Mouse (Mus musculus): Measurements from ENCODE around the gene Lrrc8a.
A peak's percentile ranks its signal among the peaks of the same experiment; 100 is the strongest.

Lrrc8a gene

DNA sequence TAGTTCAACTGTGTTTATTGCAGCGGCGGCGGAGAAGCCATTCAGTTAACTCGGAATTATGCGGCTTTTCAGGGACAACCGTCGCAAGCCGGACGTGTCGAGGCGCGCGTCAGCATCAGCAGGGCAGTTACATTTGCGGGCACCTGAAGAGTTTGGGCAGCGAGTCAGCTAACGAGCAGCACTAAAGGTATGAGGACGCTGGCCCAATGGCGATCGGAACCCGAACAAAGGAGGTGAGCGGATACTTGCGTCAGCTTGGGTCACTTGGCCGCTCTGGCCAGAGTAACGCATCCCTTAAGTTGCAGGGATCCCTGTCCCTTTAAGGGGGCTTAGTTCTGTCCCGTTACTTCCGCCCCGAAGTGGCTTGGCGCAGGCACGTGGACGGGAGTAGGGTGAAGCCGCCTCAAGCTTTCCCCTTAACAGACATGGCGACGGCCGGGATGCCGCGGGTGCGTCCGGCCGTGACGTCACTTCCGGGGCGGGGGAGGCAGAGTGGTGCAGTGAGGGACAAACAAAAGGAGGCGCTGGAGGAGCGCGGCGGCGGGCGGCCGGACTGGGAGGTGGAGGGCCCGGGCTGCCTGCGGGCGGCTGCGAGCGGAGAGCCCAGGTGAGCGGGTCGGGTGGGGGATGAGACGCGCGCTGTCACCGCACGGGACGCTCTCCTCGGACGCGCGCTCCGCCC lies at the start of gene Lrrc8a:
TSS of gene Lrrc8a (plus strand) at position 517 of the 682 bp plus-strand sequence.
- DNase-seq (ENCODE audit: low read depth, low spot score): peak; percentile 99

DNA sequence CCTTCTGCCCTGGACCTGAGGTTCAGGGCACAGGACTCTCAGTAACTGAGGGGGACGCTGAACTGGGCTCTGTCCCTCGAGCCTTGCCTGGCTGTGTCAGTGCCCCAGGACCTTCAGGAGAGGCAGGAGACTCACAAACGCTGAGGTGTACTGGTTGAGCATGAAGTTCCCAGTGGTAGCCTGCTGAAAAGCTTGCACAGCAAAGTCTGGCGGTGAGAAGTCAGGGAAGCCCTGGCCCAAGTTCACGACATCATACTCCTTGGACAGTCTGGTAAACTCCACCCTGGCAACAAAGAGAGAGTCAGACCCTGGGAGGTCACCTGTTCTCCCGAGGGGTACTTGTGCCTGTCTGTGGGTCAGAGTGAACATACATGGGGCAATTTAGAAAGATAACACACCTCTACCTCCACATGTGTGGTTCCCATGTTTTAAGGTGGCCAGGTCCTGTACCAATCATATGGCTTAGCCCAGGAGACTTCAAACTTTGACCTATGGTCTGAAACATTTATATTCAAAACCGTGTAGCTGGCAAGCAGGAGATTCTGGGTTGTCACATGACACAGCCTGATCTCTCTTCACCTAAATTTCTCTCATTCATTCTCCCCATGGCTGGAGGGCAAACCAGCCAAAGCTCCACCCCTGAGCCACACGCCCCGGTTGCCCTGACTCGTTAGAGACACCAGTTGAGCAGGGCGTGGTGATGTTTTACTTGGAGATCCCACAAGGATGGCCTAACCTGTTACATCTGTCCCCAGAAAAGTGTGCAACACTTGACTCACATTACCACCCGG lies 45.5 kb upstream of the Lrrc8a start:
- no peak for DNase-seq (ENCODE audit: low read depth, low spot score)

DNA sequence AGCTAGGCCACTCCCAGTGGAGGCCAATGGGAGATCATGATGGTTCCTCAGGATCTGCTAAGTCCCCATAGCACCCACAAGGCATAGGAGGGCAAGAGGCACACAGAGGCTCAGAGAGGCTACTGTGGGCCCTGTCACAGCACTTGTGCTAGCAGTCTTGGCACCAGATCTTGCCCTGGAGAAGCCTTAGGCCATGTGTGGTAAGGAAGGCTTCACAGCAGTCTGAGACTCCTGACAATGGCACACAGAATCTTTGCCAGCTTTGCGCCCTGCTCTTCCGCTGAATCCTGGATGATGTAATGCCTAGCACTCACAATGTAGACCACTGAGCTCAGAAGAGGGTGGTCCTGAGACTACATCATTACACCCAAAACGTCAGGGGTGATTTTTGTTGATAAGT lies 42.9 kb upstream of the Lrrc8a start:
- DNase-seq (ENCODE audit: low read depth, low spot score): no peak

DNA sequence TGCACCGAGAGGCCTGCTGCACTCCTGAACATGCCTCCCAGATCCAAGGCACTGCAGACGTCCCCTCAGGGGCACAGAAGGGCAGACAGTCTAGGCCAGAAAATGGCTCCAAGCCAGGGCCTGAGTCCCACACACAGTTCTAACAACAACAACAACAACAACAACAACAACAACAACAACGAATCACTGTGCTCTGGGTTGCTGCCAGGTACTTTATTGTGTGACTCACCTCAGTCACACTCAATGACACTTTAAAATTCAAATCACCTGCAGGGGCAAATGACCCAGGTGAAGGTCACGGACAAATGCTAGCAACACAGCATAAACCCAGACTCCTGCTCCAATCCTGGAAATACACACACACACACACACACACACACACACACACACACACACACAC lies 39.5 kb upstream of the Lrrc8a start:
- DNase-seq (ENCODE audit: low read depth, low spot score): no peak

DNA sequence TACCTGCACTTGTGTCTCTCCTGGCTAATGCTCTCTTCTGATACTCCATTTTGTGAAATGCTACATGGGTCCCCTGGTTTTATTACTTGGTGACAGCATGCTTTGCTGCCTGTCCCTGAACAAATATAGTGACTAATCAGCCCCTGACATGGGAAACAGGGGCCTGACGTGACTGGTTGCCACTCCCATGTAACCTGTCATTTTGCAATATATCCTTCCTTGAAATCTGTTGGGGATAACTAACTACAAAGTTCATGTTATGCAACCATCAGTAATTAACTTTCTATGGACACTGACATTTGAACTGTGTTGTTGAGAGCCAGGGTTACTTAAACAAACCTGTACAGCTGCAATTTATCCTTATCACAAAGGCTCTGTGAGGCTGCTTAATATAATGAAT lies 37.5 kb upstream of the Lrrc8a start:
- no peak for DNase-seq (ENCODE audit: low read depth, low spot score)

DNA sequence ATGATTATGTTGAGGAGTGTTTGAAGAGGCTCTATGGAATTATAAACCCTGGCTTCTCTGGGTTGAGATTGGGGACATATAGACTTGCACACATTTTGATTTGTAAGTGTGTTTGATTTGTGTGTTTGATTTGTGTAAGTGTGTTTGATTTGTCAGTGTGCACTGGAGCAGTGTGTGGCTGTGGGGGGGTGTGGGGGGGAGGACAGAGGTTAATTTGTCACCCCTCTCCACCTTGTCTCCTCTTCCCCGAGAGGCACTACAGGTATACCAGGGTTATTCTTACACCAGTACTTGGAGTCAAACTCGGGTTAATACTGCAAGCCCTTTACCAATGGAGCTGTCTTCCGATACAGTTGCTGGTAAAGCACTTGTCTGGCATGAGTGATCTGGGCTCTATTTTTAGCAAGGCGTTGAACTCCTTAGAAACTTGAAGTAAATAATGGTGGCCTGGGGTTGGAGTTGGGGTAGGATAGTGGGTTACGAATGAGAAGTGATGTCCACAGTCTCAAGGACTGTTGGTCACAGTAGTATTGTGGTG lies 37.1 kb upstream of the Lrrc8a start:
- no peak for DNase-seq (ENCODE audit: low read depth, low spot score)

DNA sequence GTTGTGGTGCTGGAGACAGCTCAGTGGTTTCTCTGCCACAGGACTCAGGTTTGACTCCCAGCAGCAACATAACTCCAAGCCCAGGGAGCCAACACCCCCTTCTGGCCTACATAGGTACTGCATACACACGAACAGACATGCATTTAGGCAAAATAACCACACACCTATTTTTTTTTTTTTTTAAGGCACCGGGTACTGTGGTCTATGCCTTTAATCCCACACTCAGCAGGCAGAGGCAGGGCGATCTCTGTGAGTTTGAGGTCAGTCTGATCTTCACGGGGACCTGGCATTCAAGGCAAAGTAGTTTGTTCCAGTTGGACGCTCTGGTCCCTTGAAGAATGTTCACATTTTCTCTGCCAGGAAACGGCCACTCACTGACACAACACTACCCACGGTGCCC lies 34.1 kb upstream of the Lrrc8a start:
- DNase-seq (ENCODE audit: low read depth, low spot score): peak; percentile 77

DNA sequence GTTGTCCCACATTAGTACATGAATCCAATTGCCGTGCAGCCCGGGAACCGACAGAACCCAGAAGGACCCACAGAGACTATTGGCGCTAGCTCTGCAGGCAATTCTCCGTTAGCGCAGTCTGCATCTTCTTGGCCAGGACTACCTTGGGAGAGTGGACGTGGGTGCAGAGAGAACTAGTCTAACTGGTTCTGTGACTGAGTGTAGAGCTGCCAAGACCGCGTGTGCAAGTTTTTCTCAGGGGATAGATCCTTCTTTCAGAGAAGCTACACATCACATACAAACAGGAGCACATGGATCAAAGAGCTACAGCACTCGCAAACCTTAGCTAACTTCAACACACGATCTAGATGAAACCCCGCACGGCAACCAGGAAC lies 32.3 kb upstream of the Lrrc8a start:
- no peak for DNase-seq (ENCODE audit: low read depth, low spot score)

DNA sequence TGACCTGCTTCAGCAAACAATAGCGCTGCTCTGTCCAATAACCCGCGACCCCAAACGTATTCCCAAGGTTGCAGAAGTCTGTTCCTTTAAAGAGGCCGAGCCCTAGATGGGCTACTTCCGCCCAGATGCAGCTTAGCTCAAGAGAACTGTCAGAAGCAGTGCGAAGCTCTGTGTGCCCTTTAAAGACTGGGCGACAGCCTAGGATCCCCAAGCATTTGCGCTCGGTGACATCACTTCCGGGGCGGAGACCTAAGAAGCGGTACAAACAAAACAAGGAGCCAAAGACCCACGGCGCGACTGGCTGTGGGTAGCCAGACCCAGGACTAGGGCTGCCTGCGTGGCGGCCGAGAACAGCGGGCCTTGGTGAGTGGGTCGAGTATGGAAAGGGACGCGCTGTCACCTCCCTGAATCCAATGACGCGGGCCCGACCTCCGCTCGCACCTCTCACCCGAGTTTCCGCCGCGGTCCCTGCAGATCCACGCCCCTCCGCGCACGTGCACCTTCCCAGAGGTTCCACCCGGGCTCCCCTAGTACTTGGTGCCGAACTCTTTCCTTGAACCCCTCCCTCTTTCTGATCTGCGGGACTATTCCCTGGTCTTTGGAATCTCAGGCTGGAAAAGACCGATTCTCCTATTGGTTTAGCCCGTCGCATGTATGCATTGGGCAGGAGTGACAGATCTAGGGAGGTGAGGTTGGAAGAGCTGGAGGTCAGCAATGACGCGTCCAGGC lies 31.7 kb upstream of the Lrrc8a start, which contains the start of gene Kyat1:
TSS of gene Kyat1 (minus strand) at position 219 of the 729 bp plus-strand sequence.
- DNase-seq (ENCODE audit: low read depth, low spot score): peak; percentile 97

DNA sequence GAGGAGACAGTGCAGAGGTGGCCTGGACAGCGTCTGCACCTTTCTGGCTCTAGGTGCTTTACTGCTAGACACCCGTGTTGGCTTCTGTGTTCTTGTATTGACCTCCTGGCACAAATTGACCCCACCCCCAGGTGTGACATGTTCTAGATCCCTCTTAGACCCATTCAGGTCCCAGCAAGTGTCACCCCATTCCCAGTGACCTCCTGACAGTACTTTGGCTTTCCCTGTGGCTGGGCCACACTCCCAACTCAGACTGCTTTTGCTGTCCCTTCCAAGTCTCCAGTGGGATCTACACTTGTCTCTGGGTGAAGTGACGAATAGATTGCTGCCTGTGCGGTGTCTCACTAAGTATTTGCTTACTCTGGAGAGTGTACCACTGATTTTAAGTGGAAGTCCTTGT lies 30.1 kb upstream of the Lrrc8a start:
- no peak for DNase-seq (ENCODE audit: low read depth, low spot score)

DNA sequence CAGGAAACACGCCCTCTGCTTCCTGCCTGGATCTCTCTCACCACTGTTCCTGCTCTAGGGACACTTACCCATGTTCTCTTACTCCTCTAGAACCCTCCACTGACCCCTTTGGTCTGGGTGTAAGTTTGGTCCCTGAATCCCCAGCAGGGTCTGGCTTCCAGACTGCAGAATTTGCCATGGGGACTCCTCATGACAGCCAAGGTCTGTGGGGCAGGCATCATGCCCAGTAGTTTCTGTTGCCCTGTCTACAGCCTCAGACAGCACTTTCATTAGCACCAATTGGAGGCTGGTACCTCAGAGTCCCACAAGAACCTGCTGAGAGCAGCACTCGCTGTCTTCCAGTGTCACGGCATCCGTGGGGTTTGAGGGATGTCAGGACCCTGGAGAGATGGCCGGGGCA lies 29.6 kb upstream of the Lrrc8a start:
- no peak for DNase-seq (ENCODE audit: low read depth, low spot score)

DNA sequence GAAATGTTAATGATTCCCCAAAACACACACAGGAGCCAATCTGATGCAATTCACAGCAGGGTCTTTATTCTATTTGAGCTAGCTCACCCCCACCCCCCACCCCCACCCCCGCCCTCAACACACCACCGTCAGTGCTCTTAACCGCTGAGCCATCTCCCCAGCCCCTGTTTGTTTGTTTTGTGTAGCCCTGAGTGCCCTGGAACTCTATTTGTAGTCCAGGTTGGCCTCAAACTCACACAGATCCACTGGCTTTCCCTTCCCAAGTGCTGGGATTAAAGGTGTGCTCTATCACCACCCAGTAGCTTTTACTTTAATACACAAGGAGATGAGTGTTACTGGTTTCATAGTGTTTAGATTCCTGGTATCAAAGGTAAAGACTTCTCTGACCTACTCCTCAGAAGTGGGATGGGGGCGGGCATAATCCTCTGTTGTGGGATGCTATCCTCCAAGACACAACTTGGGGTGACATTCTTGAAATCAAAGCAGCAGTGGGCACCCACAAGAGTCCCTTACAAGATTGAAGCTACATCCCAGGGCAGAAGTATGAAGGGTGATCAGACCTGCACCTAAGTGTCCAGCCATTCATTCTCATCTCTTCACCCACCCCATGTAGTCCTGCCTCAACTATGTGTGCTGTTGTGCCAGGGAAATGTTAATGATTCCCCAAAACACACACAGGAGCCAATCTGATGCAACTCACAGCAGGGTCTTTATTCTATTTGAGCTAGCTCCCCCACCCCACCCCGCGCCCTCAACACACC lies 25.9 kb upstream of the Lrrc8a start:
- no peak for DNase-seq (ENCODE audit: low read depth, low spot score)

DNA sequence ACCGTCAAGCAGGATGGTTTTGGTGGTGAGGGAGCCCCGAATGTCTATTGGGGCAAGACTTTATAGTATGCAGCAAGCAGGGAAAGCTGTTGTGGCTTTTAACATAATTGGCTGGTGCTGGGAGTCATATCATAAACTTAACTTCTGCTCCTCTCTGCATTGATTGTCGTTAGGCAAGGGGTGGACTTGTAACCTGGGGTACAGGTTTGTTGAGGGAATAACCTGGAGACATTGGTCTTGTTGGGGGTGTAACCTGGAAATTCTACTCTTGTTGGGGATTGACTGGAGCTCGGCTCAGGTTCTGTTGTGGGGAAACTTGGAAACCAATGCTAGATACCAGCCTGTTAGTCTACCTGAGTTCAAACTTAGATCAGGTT lies 25.4 kb upstream of the Lrrc8a start:
- no peak for DNase-seq (ENCODE audit: low read depth, low spot score)

DNA sequence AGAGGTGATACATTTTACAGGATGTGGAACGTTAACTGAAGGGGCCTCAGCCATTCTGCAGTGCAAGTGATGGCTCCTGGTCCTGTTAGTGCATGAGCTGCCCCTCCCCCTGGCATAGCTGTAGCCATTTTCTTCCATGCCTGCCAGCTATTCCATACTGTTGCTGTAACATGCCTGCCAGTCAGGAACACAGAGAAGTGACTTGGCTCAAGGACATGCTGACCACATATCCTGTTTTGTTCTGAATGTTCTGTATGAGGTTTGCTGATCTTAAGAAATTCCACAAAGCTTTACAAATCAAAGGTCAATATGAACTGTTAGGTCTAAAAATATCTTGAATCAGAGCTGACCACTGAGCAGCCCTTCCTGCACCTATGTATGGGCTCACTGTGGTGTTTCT lies 24.6 kb upstream of the Lrrc8a start:
- no peak for DNase-seq (ENCODE audit: low read depth, low spot score)

DNA sequence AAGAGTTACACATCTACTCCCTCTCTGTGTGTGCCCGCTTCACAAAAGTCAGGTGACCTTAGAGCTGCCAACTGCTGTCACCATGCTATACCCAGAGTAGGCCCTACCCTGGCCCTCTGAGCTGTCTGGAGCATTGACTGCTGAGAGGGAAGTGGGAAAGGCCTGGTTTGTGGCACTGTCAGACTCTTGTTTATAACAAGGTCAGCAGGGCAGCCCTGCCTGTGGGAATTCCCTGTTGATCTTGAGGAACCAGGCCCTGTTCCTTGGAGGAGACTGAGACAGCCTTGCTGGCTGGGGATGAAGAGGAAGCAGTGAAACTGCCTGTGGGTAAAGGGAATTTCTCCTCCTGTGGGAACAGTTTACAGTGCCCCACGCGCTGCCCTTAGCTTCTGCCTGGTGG lies 22.8 kb upstream of the Lrrc8a start:
- DNase-seq (ENCODE audit: low read depth, low spot score): no peak

DNA sequence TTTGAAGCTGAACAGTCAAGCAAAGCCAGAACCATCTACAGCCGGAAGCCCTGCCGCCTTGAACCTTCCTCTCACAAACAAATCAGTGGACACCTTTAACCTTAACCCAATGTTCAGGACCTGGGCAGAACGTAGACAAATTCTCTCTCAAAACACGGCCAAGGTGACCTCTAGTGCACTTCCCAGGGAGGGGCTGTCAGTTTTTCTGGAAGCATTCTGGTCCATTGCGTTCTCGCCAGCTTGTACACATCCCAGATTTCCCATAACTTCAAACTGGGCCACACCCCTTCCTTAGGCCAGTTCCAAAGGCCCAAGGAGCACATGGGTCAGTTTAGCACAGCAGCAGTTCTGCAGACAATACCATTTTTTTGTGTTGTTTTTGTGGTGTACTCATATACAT lies 22.0 kb upstream of the Lrrc8a start:
- no peak for DNase-seq (ENCODE audit: low read depth, low spot score)

DNA sequence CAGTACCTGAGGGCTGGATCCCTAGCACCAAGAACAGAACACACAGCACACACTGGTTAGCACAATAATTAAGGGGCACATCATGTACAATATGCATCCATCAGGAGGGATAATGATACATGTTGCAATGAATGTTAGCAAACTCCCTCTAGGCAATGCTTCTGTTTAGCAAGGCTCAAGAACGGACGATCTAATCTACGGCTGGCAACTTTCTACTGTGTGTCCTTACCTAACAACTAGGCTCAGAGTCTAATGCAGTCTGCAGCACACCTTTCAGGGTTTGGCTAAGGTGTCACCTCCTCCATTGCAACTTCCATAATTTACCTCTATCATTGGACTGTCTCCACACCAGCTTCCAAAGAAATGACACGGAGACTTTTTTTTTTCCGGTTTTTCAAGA lies 21.2 kb upstream of the Lrrc8a start:
- DNase-seq (ENCODE audit: low read depth, low spot score): no peak

DNA sequence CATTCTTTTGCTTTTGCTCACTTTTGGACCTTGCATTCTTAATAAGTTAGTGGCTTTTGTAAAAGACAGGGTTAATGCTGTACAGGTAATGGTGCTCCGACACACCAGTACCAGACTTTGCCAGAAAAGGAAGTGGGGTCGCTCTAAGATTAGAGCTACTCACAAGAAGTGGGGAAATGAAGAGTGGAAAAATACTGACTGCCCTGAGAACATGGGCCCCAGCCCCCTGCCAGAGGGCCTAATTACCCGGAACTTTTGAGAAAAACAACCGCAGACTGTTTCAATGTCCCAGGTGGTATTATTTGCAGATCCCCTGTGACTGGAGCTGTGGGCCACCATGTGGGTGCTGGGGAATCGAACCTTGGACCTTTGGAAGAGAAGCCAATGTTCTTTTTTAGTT lies 1.9 kb upstream of the Lrrc8a start:
- DNase-seq (ENCODE audit: low read depth, low spot score): peak; percentile 51

DNA sequence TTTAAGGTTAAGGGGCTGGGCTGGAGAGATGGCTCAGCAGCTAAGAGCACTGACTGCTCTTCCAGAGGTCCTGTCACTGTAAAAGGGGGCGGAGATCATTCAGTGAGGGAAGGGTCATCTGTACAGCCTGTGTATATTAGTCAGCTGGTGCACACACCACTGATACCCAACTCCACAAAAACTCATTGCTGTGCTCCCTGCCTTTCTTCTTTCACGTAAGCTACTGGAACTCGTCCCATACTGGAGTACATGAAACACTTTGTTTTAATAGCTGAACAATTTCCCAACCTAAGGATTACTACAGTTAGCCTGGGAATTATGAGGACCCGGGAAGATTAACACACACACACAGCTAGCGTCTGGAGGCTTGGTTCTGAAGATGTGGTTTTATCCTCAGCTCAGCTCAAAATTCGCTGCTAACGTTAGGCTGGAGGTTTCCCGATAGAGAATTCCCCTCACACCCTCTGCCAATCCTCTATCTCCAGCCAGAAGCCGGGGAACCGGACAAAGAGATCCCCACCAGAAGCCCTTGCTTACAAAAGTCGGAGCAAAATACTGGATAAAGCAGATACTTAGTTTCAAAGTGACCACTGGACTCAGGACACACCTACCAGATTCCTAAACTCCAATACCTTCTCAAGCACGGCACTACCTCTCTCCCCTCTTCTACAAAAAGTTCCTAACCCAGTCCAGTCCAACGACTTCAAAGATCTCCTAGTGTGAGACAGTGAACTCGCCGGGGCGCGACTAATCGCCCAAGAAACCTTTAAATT lies 903 bp upstream of the Lrrc8a start:
- DNase-seq (ENCODE audit: low read depth, low spot score): no peak

DNA sequence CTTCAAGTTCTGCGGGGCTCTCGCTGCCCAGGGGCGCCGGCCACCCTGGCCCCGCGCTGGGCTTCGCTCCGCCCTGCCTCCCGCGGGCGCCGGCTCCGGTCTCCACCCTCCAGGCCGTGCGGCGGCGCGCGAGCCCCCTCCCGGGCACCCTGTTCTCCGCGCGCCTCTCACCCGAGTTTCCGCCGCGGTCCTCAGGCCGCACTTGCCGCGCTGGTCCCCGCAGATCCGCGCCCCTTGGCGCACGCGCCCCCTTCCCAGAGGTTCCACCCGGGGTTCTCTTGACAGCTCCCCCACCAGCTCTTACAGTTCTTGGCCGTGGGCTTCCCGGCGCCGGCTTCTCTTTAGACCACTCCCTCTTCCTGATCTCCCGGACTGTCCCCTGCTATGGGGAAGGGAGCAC lies 366 bp downstream of the Lrrc8a start:
- DNase-seq (ENCODE audit: low read depth, low spot score): no peak

DNA sequence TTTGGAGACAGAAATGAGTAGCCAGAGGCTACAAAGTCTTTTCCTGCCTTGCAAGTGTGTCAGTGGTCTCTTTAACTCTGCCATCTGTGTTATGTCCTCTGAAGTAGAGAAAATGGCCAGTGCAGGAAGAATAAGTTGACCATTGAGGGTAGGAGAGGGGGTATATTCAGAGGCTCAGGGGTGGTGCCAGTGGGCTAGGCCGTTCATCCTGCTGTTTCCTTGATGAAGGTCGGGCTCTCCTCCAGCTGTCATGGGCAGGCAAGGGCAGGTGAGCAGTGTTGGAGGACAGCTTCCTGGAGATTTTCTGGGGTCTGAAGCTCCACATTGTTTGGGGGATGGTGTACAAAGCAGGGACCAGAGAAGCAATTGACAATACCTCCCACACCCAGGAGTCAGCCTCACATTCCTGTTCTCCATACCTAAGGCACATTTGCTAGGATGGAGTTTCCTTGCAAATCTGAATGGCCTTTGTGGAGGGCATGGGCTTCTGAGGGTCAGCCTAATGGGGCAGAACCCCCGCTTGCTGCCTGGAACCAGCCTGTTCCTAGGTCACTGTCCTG lies 1.5 kb downstream of the Lrrc8a start:
- DNase-seq (ENCODE audit: low read depth, low spot score): no peak

Measured in CD4-positive, CD25-positive, alpha-beta regulatory T cell, adult 2 months (primary cell).